In the genomic region with DNA sequence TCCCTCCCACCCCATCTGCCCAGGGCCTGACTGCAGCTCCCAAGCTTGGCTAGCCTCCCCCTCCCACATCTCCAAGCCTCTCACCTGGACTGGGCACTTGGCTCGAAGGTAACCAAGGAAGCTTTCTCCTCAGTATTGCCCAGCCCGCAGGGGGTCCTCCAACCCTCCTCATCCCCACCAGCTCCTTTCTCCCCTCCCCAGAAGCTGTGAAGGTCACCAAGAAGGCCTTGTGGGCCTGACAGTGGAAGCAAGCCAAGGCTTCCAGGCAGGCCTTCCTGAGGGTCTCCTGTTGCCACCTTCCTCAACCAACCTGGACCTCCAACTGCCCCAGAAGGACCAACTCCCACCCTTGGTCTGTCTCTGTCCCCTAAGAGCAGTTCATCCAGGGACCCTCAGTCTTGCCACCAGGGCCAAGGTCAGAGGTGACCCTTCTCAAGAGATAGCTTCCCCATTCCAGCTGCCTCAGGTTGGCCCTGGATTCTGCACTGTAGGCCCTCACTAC, we compare ENCODE assay signal across 8 mouse cellular contexts. TPM values are rescaled to one million over a fixed set of nuclear protein-coding genes. Genes with fewer than 3 reads are reported as not detected.
DNase-seq lines count a peak whose midpoint lies in the region; ATAC-seq and TF ChIP-seq lines count a peak whose summit lies in the region.

No protein-coding gene starts in this region.

- peak; percentile 95 for DNase-seq in heart, adult 11 months
- no peak for DNase-seq in heart, adult 8-10 months (ENCODE audit: low spot score)
- no peak for DNase-seq in MEL (ENCODE audit: low read depth, low spot score)
- no peak for DNase-seq in liver, postnatal 0 days
- DNase-seq in layer of hippocampus, adult 9-11 months = no peak
- DNase-seq in right cerebral cortex, postnatal 36 days (ENCODE audit: low spot score in 2 of 2) = no peak

- peaks cover 0 to 8% of the 10 kb centered on the region in 2 experiments; a peak in 2 of 4 replicates for H3K4me1 ChIP-seq in MEL (ENCODE audit: control insufficient read depth in 1 of 2, insufficient read depth in 2 of 2, low read length in 2 of 2)
- H3K4me1 ChIP-seq in heart, embryonic 15.5 days (replicated peaks) = peaks cover 60% of the 10 kb centered on the region
- peaks cover 37% of the 10 kb centered on the region for H3K4me1 ChIP-seq in liver, postnatal 0 days (ENCODE audit: insufficient read depth)

- H3K36me3 ChIP-seq in MEL (ENCODE audit: control insufficient read depth in 1 of 2, insufficient read depth in 2 of 2, low read length in 2 of 2) = peaks cover 4 to 15% of the 10 kb centered on the region in 2 experiments
- H3K36me3 ChIP-seq in heart, embryonic 15.5 days = peaks cover 15% of the 10 kb centered on the region
- peaks cover 22% of the 10 kb centered on the region for H3K36me3 ChIP-seq in liver, postnatal 0 days (replicated peaks; ENCODE audit: insufficient read depth, low read length)

- peaks cover 46% of the 10 kb centered on the region for H3K79me2 ChIP-seq in MEL (ENCODE audit: control insufficient read depth, insufficient read depth, low read length, poor library complexity)

- peak overlapping the region; percentile 96 to 97 for H3K4me3 ChIP-seq in MEL (ENCODE audit: control insufficient read depth in 1 of 2, insufficient read depth in 1 of 2, low read depth in 2 of 2, low read length in 2 of 2)
- peak overlapping the region; percentile 73 for H3K4me3 ChIP-seq in heart, embryonic 15.5 days
- peak overlapping the region; percentile 89 for H3K4me3 ChIP-seq in liver, postnatal 0 days (ENCODE audit: low read depth, low read length)

- no peak for TF ChIP-seq POLR2A in MEL (IDR thresholded peaks at IDR 0.05; ENCODE audit: control insufficient read depth in 1 of 2, insufficient read depth in 1 of 2, low read depth in 1 of 2, low read length in 2 of 2, poor library complexity in 1 of 2)

- no peak for TF ChIP-seq RAD21 in MEL (IDR thresholded peaks at IDR 0.05; ENCODE audit: low read depth, low read length)

- H3K9me3 ChIP-seq in MEL (replicated peaks; ENCODE audit: insufficient read depth, low read length) = no peaks in the 10 kb centered on the region
- no peaks in the 10 kb centered on the region for H3K9me3 ChIP-seq in heart, embryonic 15.5 days (replicated peaks)
- no peaks in the 10 kb centered on the region for H3K9me3 ChIP-seq in liver, postnatal 0 days (ENCODE audit: low read length)

- TF ChIP-seq CTCF in MEL (IDR thresholded peaks at IDR 0.05 in 2 of 3, conservative IDR thresholded peaks at IDR 0.05 in 1 of 3; ENCODE audit: control insufficient read depth in 1 of 3, insufficient read depth in 1 of 3, low read depth in 2 of 3, low read length in 3 of 3, poor library complexity in 1 of 3, severe bottlenecking in 1 of 3) = no peak
- TF ChIP-seq CTCF in liver, postnatal 0 days (IDR thresholded peaks at IDR 0.05; ENCODE audit: low read depth) = no peak

- H3K27ac ChIP-seq in MEL (ENCODE audit: control insufficient read depth, low read depth, low read length) = no peak overlapping the region
- peak overlapping the region; percentile 97 for H3K27ac ChIP-seq in heart, embryonic 15.5 days
- peak overlapping the region; percentile 93 for H3K27ac ChIP-seq in liver, postnatal 0 days (ENCODE audit: low read depth)

- WGBS in heart, embryonic 15.5 days = 27% methylated on average over 2 of the region's 2 CpGs
- 59% methylated on average over 2 of the region's 2 CpGs for whole genome bisulfite sequencing in liver, postnatal 0 days (ENCODE audit: insufficient replicate concordance)

- H3K9ac ChIP-seq in MEL (ENCODE audit: control insufficient read depth, low read depth, low read length, poor library complexity, severe bottlenecking) = peak overlapping the region; percentile 99
- H3K9ac ChIP-seq in heart, embryonic 15.5 days = peak overlapping the region; percentile 91
- H3K9ac ChIP-seq in liver, postnatal 0 days (replicated peaks) = peak overlapping the region; percentile 82

- TF ChIP-seq EP300 in MEL (IDR thresholded peaks at IDR 0.05; ENCODE audit: low read depth in 1 of 2, low read length in 2 of 2) = no peak
- no peak for TF ChIP-seq EP300 in liver, postnatal 0 days (IDR thresholded peaks at IDR 0.05; ENCODE audit: low read depth)

- no peaks in the 10 kb centered on the region for H3K27me3 ChIP-seq in MEL (ENCODE audit: control insufficient read depth in 1 of 2, insufficient read depth in 2 of 2, low read length in 2 of 2)
- no peaks in the 10 kb centered on the region for H3K27me3 ChIP-seq in heart, embryonic 15.5 days
- H3K27me3 ChIP-seq in liver, postnatal 0 days (ENCODE audit: insufficient read depth, low read length) = no peaks in the 10 kb centered on the region

- no peak for ATAC-seq in heart, embryonic 15.5 days (replicated peaks; ENCODE audit: insufficient number of reproducible peaks, insufficient read depth, low FRiP score, low read depth)
- ATAC-seq in liver, postnatal 0 days = no peak
- no peak for ATAC-seq in granulocyte monocyte progenitor cell, adult 5-6 weeks (replicated peaks; ENCODE audit: poor library complexity, severe bottlenecking)

- H3K4me2 ChIP-seq in heart, embryonic 15.5 days = peak overlapping the region; percentile 90
- H3K4me2 ChIP-seq in liver, postnatal 0 days (ENCODE audit: low read depth, low read length) = peak overlapping the region; percentile 91

TF ChIP-seq in MEL, 35 proteins besides CTCF, POLR2A, EP300 and RAD21:
- TF ChIP-seq TAL1 (IDR thresholded peaks at IDR 0.05; ENCODE audit: low read length) (no peak), KAT2A (conservative IDR thresholded peaks at IDR 0.05; ENCODE audit: low read depth, low read length) (no peak), MAZ (IDR thresholded peaks at IDR 0.05; ENCODE audit: low read depth, low read length) (no peak)

RNA-seq across cellular contexts. Expression of gene Vegfa, which starts 3.1 kb away (rescaled TPM):
- total RNA-seq in heart, adult 8-10 months (2022) = 100 to 1,000 TPM; 195 to 267 (median 235) TPM
- total RNA-seq in MEL (2012; rRNA removed) = 16.1 and 39.4 TPM in 2 replicates
- polyA plus RNA-seq in MEL (2012; ENCODE audit: insufficient read depth in 1 of 2, insufficient read length in 2 of 2, low read depth in 1 of 2, low replicate concordance in 2 of 2, missing spikeins in 1 of 2) = 10 to 100 TPM in 1 of 2 experiments, not detected in 1; 38.6 TPM
- polyA plus RNA-seq in heart, embryonic 15.5 days (2015; fragmentation: Nextera tagmentation; extraction: Ambion mirVana) = 6.0 and 7.4 TPM in 2 replicates
- 2.8 and 3.1 TPM in 2 replicates for polyA plus RNA-seq in liver, postnatal 0 days (2015; fragmentation: Nextera tagmentation; extraction: Ambion mirVana)
- 21.2 and 28.6 TPM in 2 replicates for total RNA-seq in granulocyte monocyte progenitor cell, adult 5-6 weeks (2014; fragmentation: Nextera tagmentation)
- 34.3 and 41.4 TPM in 2 replicates for total RNA-seq in granulocyte monocyte progenitor cell, adult 5-6 weeks (2017)
